In genomic region chr19:49860761-49861160, GRCm38 (mm10) we compare ENCODE assay signal across 16 mouse cellular contexts.
DNase-seq lines count a peak whose midpoint lies in the region; ATAC-seq lines count a peak whose summit lies in the region.
"Had no signal": no experiment of that assay in that cellular context is flagged by ENCODE, and none has a peak within 500 bp of the region (broad histone marks: within the 10 kb centered on the region; RNA-seq: fewer than 3 reads in every experiment).

No protein-coding gene starts in this region.

- no peaks in the 10 kb centered on the region for H3K9me3 ChIP-seq in heart, embryonic 12.5 days (replicated peaks)
- no peaks in the 10 kb centered on the region for H3K9me3 ChIP-seq in midbrain, embryonic 14.5 days (ENCODE audit: control insufficient read depth, low read length)
- H3K9me3 ChIP-seq in midbrain, embryonic 11.5 days (ENCODE audit: control insufficient read depth, low read length): no peaks in the 10 kb centered on the region
- H3K9me3 ChIP-seq in intestine, embryonic 15.5 days: no peaks in the 10 kb centered on the region
- H3K9me3 ChIP-seq: embryonic facial prominence, embryonic 15.5 days; hindbrain, embryonic 10.5 days had no signal

- H3K4me3 ChIP-seq in heart, embryonic 12.5 days: peak overlapping the region; percentile 3; the same call in 1 of the 2 replicates
- no peak overlapping the region for H3K4me3 ChIP-seq in midbrain, embryonic 14.5 days (replicated peaks; ENCODE audit: low read depth, low read length)
- no peak overlapping the region for H3K4me3 ChIP-seq in midbrain, embryonic 11.5 days (ENCODE audit: low read depth, low read length)
- no peak overlapping the region for H3K4me3 ChIP-seq in intestine, embryonic 15.5 days (replicated peaks)
- H3K4me3 ChIP-seq: embryonic facial prominence, embryonic 15.5 days; hindbrain, embryonic 10.5 days had no signal

- peak overlapping the region; percentile 55 for H3K4me2 ChIP-seq in heart, embryonic 12.5 days
- no peak overlapping the region for H3K4me2 ChIP-seq in midbrain, embryonic 14.5 days (ENCODE audit: low read length)
- H3K4me2 ChIP-seq in midbrain, embryonic 11.5 days: no peak overlapping the region
- H3K4me2 ChIP-seq in intestine, embryonic 15.5 days (replicated peaks): no peak overlapping the region
- H3K4me2 ChIP-seq: embryonic facial prominence, embryonic 15.5 days had no signal

- H3K36me3 ChIP-seq in heart, embryonic 12.5 days: no peaks in the 10 kb centered on the region
- no peaks in the 10 kb centered on the region for H3K36me3 ChIP-seq in midbrain, embryonic 14.5 days (ENCODE audit: control insufficient read depth, insufficient read depth, low read length)
- no peaks in the 10 kb centered on the region for H3K36me3 ChIP-seq in midbrain, embryonic 11.5 days (ENCODE audit: control insufficient read depth, insufficient read depth, low read length)
- H3K36me3 ChIP-seq in intestine, embryonic 15.5 days: no peaks in the 10 kb centered on the region
- H3K36me3 ChIP-seq: embryonic facial prominence, embryonic 15.5 days; hindbrain, embryonic 10.5 days had no signal

- H3K9ac ChIP-seq in heart, embryonic 12.5 days: no peak overlapping the region; the same call in 1 of the 2 replicates
- no peak overlapping the region for H3K9ac ChIP-seq in midbrain, embryonic 14.5 days (replicated peaks; ENCODE audit: low read length)
- H3K9ac ChIP-seq in midbrain, embryonic 11.5 days (ENCODE audit: low read length): no peak overlapping the region
- H3K9ac ChIP-seq in intestine, embryonic 15.5 days: no peak overlapping the region
- H3K9ac ChIP-seq: embryonic facial prominence, embryonic 15.5 days; liver, embryonic 14.5 days had no signal

- no peak for ATAC-seq in heart, embryonic 12.5 days (ENCODE audit: insufficient number of reproducible peaks, low FRiP score)
- ATAC-seq in midbrain, embryonic 14.5 days (ENCODE audit: low FRiP score, low TSS enrichment): no peak
- no peak for ATAC-seq in midbrain, embryonic 11.5 days (ENCODE audit: low FRiP score)
- ATAC-seq in intestine, embryonic 15.5 days: no peak
- ATAC-seq: activated CD4-positive, CD25-positive, alpha-beta regulatory T cell, adult 4 months had no signal

- no peak overlapping the region for H3K27ac ChIP-seq in heart, embryonic 12.5 days (ENCODE audit: poor library complexity, severe bottlenecking)
- H3K27ac ChIP-seq in midbrain, embryonic 14.5 days (replicated peaks; ENCODE audit: low read depth, low read length): no peak overlapping the region
- H3K27ac ChIP-seq in midbrain, embryonic 11.5 days (ENCODE audit: low read depth, low read length): no peak overlapping the region
- H3K27ac ChIP-seq in intestine, embryonic 15.5 days: no peak overlapping the region
- H3K27ac ChIP-seq: embryonic facial prominence, embryonic 15.5 days; hindbrain, embryonic 10.5 days; liver, embryonic 14.5 days had no signal

- peaks cover 5% of the 10 kb centered on the region; the same call in 1 of the 2 replicates for H3K4me1 ChIP-seq in heart, embryonic 12.5 days (replicated peaks)
- no peaks in the 10 kb centered on the region for H3K4me1 ChIP-seq in midbrain, embryonic 14.5 days (ENCODE audit: control insufficient read depth, insufficient read depth, low read length)
- H3K4me1 ChIP-seq in midbrain, embryonic 11.5 days (ENCODE audit: control insufficient read depth, insufficient read depth, low read length): no peaks in the 10 kb centered on the region
- no peaks in the 10 kb centered on the region for H3K4me1 ChIP-seq in intestine, embryonic 15.5 days (replicated peaks)
- H3K4me1 ChIP-seq: embryonic facial prominence, embryonic 15.5 days had no signal

- WGBS in heart, embryonic 12.5 days: 41% methylated on average over 7 of the region's 7 CpGs
- WGBS in midbrain, embryonic 14.5 days: 48% methylated on average over 7 of the region's 7 CpGs
- WGBS in midbrain, embryonic 11.5 days: 53% methylated on average over 7 of the region's 7 CpGs
- WGBS in intestine, embryonic 15.5 days: 84% methylated on average over 7 of the region's 7 CpGs

- no peaks in the 10 kb centered on the region for H3K27me3 ChIP-seq in heart, embryonic 12.5 days (replicated peaks)
- no peaks in the 10 kb centered on the region for H3K27me3 ChIP-seq in midbrain, embryonic 14.5 days (ENCODE audit: control insufficient read depth, insufficient read depth, low read length)
- no peaks in the 10 kb centered on the region for H3K27me3 ChIP-seq in midbrain, embryonic 11.5 days (ENCODE audit: control insufficient read depth, insufficient read depth, low read length)
- H3K27me3 ChIP-seq in intestine, embryonic 15.5 days (replicated peaks): no peaks in the 10 kb centered on the region
- H3K27me3 ChIP-seq: embryonic facial prominence, embryonic 15.5 days had no signal

- DNase-seq in heart, postnatal 14 days: no peak
- DNase-seq in midbrain, embryonic 14.5 days: peak; percentile 49
- DNase-seq in midbrain, embryonic 11.5 days (ENCODE audit: low spot score, missing footprints): no peak
- DNase-seq in left cerebral cortex, adult 9 months (ENCODE audit: low spot score in 2 of 2): peak; percentile 5 to 21
- peak; percentile 15 for DNase-seq in right cerebral cortex, postnatal 4 days
- DNase-seq in gastrocnemius, postnatal 4 days (ENCODE audit: low spot score in 2 of 2): no peak
- DNase-seq: cerebellum, postnatal 25 days; kidney, adult 9 months; lung, postnatal 36 days; thymus, postnatal 14 days had no signal

- intact Hi-C loops in heart, postnatal 14 days (cut with DNase I): no loop called here

Comparison
In these comparisons a context has a peak if more than half of its experiments do, and no peak if none do; other contexts are left out.
1. DNase-seq: peak in midbrain, embryonic 14.5 days (single experiment), left cerebral cortex, adult 9 months (2 of 2) and right cerebral cortex, postnatal 4 days (single experiment); none in heart, postnatal 14 days (0 of 2), midbrain, embryonic 11.5 days (single experiment) and gastrocnemius, postnatal 4 days (0 of 2).